Mouse (Mus musculus) midbrain, embryonic 14.5 days (tissue): ENCODE measurements around the gene Oxnad1. TPM values are rescaled to one million over a fixed set of nuclear protein-coding genes. Genes with fewer than 3 reads are reported as not detected.

Source experiments
- ATAC-seq: fragments of 200-750 bp; cut with Nextera tagmentation; 2 replicates; pipeline ENCODE4 v1.8.0; 2017; ENCODE audit warnings: moderate number of reproducible peaks, moderate library complexity; ENCODE audit not compliant: low FRiP score, low TSS enrichment
- DNase-seq: peaks from one replicate; pipeline ENCODE4 v3.0.0-alpha.2; 2015
- H3K27ac ChIP-seq: fragments of 300-500 bp; sonication (generic); replicated peaks from 2 replicates; pipeline ENCODE4 v1.5.1; 2014; ENCODE audit warnings: mild to moderate bottlenecking, low read depth, low read length, moderate library complexity
- H3K27me3 ChIP-seq: fragments of 300-500 bp; sonication (generic); 2 replicates; pipeline ENCODE4 v1.6.1; 2014; ENCODE audit warnings: low read length, control low read depth, mixed read lengths; ENCODE audit not compliant: control insufficient read depth, insufficient read depth
- H3K36me3 ChIP-seq: fragments of 300-500 bp; sonication (generic); 2 replicates; pipeline ENCODE4 v1.6.1; 2014; ENCODE audit warnings: low read length, control low read depth; ENCODE audit not compliant: control insufficient read depth, insufficient read depth
- H3K4me1 ChIP-seq: fragments of 300-500 bp; sonication (generic); 2 replicates; pipeline ENCODE4 v1.6.1; 2014; ENCODE audit warnings: mild to moderate bottlenecking, antibody characterized with exemption, low read length, control low read depth; ENCODE audit not compliant: control insufficient read depth, insufficient read depth
- H3K4me2 ChIP-seq: fragments of 300-500 bp; sonication (generic); 2 replicates; pipeline ENCODE4 v1.6.1; 2014; ENCODE audit warnings: mild to moderate bottlenecking, low read length, moderate library complexity
- H3K4me3 ChIP-seq: fragments of 300-500 bp; sonication (generic); replicated peaks from 2 replicates; pipeline ENCODE4 v1.5.1; 2014; ENCODE audit warnings: low read depth, low read length
- H3K9ac ChIP-seq: fragments of 300-500 bp; sonication (generic); replicated peaks from 2 replicates; pipeline ENCODE4 v1.6.1; 2014; ENCODE audit warnings: mild to moderate bottlenecking, low read length, moderate library complexity
- H3K9me3 ChIP-seq: fragments of 300-500 bp; sonication (generic); 2 replicates; pipeline ENCODE4 v1.6.1; 2016; ENCODE audit warnings: low read length, control low read depth, mixed read lengths; ENCODE audit not compliant: control insufficient read depth
- WGBS: fragments of 180-500 bp; shearing (Covaris S2); extraction: QIAGEN DNeasy Blood & Tissue Kit; methylation state at CpG from one replicate; pipeline ENCODE4 v1.1.7; 2014; 5-methylcytosine and 5-hydroxymethylcytosine counted together
- polyA plus RNA-seq: library from polyadenylated mRNA; unstranded; fragments of >200 nt; fragmentation: Nextera tagmentation; extraction: Ambion mirVana; gene quantifications from 2 replicates; pipeline ENCODE4 v1.2.1, GENCODE M21; 2014

Gene Oxnad1
- polyA plus RNA-seq, 1 experiment from 2014 or later = 11.7 TPM

GRCm38 (mm10) chr14:32144734-32145133, 59.6 kb downstream of the Oxnad1 start:
- Histone ChIP-seq H3K4me2 (no peak overlapping the region), H3K4me3 (no peak overlapping the region), H3K9ac (no peak overlapping the region), H3K27me3 (no peaks in the 10 kb centered on the region), H3K27ac (no peak overlapping the region), H3K9me3 (peaks cover 6% of the 10 kb centered on the region; the same call in 1 of the 2 replicates), H3K36me3 (no peaks in the 10 kb centered on the region), H3K4me1 (no peaks in the 10 kb centered on the region)
- no peak for DNase-seq
- ATAC-seq = no peak

- Histone ChIP-seq H3K4me1 (no peaks in the 10 kb centered on the region), H3K9me3 (peaks cover 6% of the 10 kb centered on the region; the same call in 1 of the 2 replicates), H3K4me2 (no peak overlapping the region), H3K27me3 (no peaks in the 10 kb centered on the region), H3K9ac (no peak overlapping the region), H3K36me3 (no peaks in the 10 kb centered on the region), H3K27ac (no peak overlapping the region), H3K4me3 (no peak overlapping the region)
- WGBS = 77% methylated on average over 4 of the region's 4 CpGs
- no peak for ATAC-seq
- no peak for DNase-seq
These were observed 60.2 kb downstream of the Oxnad1 start for GRCm38 (mm10) chr14:32145401-32145800.

- no peaks in the 10 kb centered on the region for H3K27me3 ChIP-seq
- H3K9ac ChIP-seq = no peak overlapping the region
- H3K4me1 ChIP-seq = no peaks in the 10 kb centered on the region
- H3K4me3 ChIP-seq = no peak overlapping the region
- H3K4me2 ChIP-seq = no peak overlapping the region
- H3K36me3 ChIP-seq = no peaks in the 10 kb centered on the region
- peaks cover 6% of the 10 kb centered on the region; the same call in 1 of the 2 replicates for H3K9me3 ChIP-seq
- 86% methylated on average over 7 of the region's 7 CpGs for WGBS
- H3K27ac ChIP-seq = no peak overlapping the region
- no peak for DNase-seq
- no peak for ATAC-seq
These were observed 60.8 kb downstream of the Oxnad1 start for GRCm38 (mm10) chr14:32145809-32146511.

- no peaks in the 10 kb centered on the region for H3K36me3 ChIP-seq
- H3K4me1 ChIP-seq = no peaks in the 10 kb centered on the region
- no peak for ATAC-seq
- WGBS = 83% methylated on average over 2 of the region's 2 CpGs
- no peak for DNase-seq
- no peak overlapping the region for H3K9ac ChIP-seq
- peaks cover 6% of the 10 kb centered on the region; the same call in 1 of the 2 replicates for H3K9me3 ChIP-seq
- H3K4me2 ChIP-seq = no peak overlapping the region
- no peaks in the 10 kb centered on the region for H3K27me3 ChIP-seq
- H3K4me3 ChIP-seq = no peak overlapping the region
- no peak overlapping the region for H3K27ac ChIP-seq
These were observed 61.4 kb downstream of the Oxnad1 start for GRCm38 (mm10) chr14:32146578-32146977.

DNA sequence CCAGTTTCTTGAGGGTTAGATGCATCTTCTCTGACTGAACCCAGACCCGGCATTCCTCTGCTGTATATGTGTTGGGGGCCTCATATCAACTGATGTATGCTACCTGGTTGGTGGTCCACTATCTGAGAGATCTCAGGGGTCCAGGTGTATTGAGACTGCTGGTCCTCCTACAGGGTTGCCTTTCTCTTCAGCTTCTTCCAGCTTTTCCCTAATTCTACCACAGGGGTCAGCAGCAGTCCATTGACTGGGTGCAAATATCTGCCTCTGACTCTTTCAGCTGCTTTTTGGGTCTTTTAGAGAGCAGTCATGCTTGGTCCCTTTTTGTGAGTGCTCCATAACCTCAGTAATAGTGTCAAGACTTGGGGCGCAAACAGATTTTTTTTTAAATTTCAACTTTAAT, 65.7 kb downstream of the Oxnad1 start:
- Histone ChIP-seq H3K4me2 (no peak overlapping the region), H3K36me3 (no peaks in the 10 kb centered on the region), H3K9ac (no peak overlapping the region), H3K27ac (no peak overlapping the region), H3K27me3 (no peaks in the 10 kb centered on the region), H3K4me3 (no peak overlapping the region), H3K9me3 (peaks cover 6% of the 10 kb centered on the region; the same call in 1 of the 2 replicates), H3K4me1 (no peaks in the 10 kb centered on the region)
- DNase-seq = no peak
- 97% methylated on average over 2 of the region's 2 CpGs for WGBS
- ATAC-seq = no peak

DNA sequence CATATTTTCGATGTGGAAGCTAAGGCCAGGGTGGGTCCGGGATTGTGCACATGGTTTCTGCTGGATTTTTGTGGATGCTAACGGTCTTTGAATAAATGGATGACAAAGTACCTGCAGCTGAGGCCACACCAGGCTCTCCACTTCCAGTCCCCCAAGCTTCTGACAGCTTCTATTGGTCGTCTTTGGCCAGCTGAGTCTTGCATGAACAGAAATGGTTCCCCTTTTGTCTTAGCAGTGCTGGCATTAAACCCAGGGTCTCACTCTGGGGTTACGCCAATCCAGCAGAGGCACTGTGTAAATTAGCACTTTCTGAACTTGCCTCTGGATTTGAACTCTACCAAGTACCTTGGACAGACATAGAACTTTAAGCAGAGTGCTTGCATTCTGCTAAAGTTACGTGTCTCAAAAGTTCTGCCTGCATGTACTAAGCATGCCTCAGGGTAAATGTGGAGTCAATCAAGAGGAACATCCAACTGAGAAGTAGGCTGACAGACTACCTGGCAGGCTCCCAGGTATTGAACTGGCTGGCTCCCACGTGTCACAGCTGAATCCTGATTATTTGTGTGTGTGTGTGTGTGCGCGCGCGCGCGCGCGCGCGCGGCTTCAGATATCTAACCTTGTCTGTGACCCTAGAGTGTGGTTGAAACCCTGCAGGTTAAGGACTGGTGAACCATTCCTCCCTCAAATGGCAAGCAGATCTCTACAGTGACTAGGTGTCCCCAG, 67.2 kb downstream of the Oxnad1 start:
- Histone ChIP-seq H3K4me3 (no peak overlapping the region), H3K27ac (no peak overlapping the region), H3K9me3 (peaks cover 6% of the 10 kb centered on the region; the same call in 1 of the 2 replicates), H3K4me2 (no peak overlapping the region), H3K36me3 (no peaks in the 10 kb centered on the region), H3K9ac (no peak overlapping the region), H3K27me3 (no peaks in the 10 kb centered on the region), H3K4me1 (no peaks in the 10 kb centered on the region)
- no peak for ATAC-seq
- 91% methylated on average over 18 of the region's 18 CpGs for WGBS
- no peak for DNase-seq

Other genes with a start within 250 kb of the Oxnad1 start
- 0.25 and 0.39 TPM in 2 replicates for gene Galnt15, start 56.4 kb upstream of the Oxnad1 start, polyA plus RNA-seq
- gene Dph3, start 355 bp downstream of the Oxnad1 start, polyA plus RNA-seq = 81.2 and 93.2 TPM in 2 replicates
- gene Msmb, start 56.6 kb downstream of the Oxnad1 start, polyA plus RNA-seq = not detected in 2 replicates
- gene Ncoa4, start 74.5 kb downstream of the Oxnad1 start, polyA plus RNA-seq = 94.6 and 126 TPM in 2 replicates
- gene Timm23, start 116.5 kb downstream of the Oxnad1 start, polyA plus RNA-seq = 214 and 233 TPM in 2 replicates
- 31.5 and 49.6 TPM in 2 replicates for gene Parg, start 116.6 kb downstream of the Oxnad1 start, polyA plus RNA-seq
- gene Ogdhl, start 236.6 kb downstream of the Oxnad1 start, polyA plus RNA-seq = 18.8 and 22.9 TPM in 2 replicates